Mouse (Mus musculus): ENCODE measurements at regions not wholly inside any gene's neighbourhood (a gene's known extent, or its start where the extent isn't known, plus 50 kb on each side); places are given as distances from the start of the nearest gene placed in this dataset.

DNA sequence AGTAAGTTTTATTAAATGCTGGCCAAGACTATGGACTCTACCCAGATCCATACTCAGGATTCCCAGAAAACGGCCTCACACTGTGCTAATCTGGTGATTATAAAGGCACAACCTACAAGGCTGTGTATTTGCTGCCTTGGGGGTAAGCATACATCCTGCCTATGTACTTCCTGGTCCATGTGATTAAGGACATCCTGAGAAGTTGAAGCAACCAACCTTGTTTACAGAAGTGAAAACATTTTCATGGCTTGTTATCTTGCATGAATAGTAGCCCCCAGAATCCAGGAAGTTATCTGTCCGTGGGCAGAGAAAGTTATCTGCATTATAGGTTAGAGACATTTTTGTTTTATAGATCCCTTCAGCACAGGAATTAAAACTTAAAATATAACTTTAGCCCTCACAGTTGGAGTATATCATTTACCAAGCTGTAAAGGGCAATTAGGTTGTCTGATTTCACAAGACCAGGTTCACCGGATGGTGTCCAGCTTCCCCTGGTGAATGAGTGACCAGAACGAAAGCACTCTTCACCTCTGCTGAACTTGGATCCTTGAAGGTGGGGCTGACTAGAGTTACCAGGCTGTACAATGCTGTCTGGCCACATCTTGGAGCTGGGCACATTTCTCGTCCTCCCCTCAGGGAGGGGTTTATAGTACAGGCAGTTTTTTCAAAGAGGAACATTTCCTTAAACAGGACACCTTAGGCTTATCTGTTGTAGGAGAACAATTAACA lies 90.1 kb upstream of the Tbl1xr1 start:
- TF ChIP-seq RCOR1 (IDR thresholded peaks at IDR 0.05; ENCODE audit: low read depth, low read length), result peak; percentile 39; the same call in 1 of the 2 replicates
- TF ChIP-seq ZMIZ1 (IDR thresholded peaks at IDR 0.05; ENCODE audit: low read depth, low read length), result no peak
- TF ChIP-seq ETS1 (IDR thresholded peaks at IDR 0.05; ENCODE audit: low read depth, low read length), result peak; percentile 78; the same call in 1 of the 2 replicates
- peak; percentile 86 for TF ChIP-seq EP300 (IDR thresholded peaks at IDR 0.05; ENCODE audit: low read depth in 1 of 2, low read length in 2 of 2)
- no peak for TF ChIP-seq ZKSCAN1 (IDR thresholded peaks at IDR 0.05; ENCODE audit: low read depth, low read length)
- no peak for TF ChIP-seq TBP (IDR thresholded peaks at IDR 0.05; ENCODE audit: low read depth, low read length)
- no peak; the same call in 1 of the 2 replicates for TF ChIP-seq MAX (IDR thresholded peaks at IDR 0.05; ENCODE audit: low read length)
- TF ChIP-seq CTCF (IDR thresholded peaks at IDR 0.05 in 2 of 3, conservative IDR thresholded peaks at IDR 0.05 in 1 of 3; ENCODE audit: control insufficient read depth in 1 of 3, insufficient read depth in 1 of 3, low read depth in 2 of 3, low read length in 3 of 3, poor library complexity in 1 of 3, severe bottlenecking in 1 of 3), result no peak
- TF ChIP-seq USF1 (IDR thresholded peaks at IDR 0.05; ENCODE audit: low read depth, low read length), result no peak
- TF ChIP-seq TCF12 (IDR thresholded peaks at IDR 0.05; ENCODE audit: low read depth, low read length), result no peak
- TF ChIP-seq POLR2A (IDR thresholded peaks at IDR 0.05; ENCODE audit: control insufficient read depth in 1 of 2, insufficient read depth in 1 of 2, low read depth in 1 of 2, low read length in 2 of 2, poor library complexity in 1 of 2), result no peak
- peak; percentile 29; the same call in 1 of the 2 replicates for TF ChIP-seq TAL1 (IDR thresholded peaks at IDR 0.05; ENCODE audit: low read length)

All from MEL (cell line).